Mouse (Mus musculus): ENCODE results near the gene Map1a. TPM values are rescaled to one million over a fixed set of nuclear protein-coding genes. Genes with fewer than 3 reads are reported as not detected.
A peak's percentile ranks its signal among the peaks of the same experiment; 100 is the strongest.

Map1a gene
- total and polyA plus RNA-seq, 2 experiments = under 0.01 to 0.44 TPM

DNA sequence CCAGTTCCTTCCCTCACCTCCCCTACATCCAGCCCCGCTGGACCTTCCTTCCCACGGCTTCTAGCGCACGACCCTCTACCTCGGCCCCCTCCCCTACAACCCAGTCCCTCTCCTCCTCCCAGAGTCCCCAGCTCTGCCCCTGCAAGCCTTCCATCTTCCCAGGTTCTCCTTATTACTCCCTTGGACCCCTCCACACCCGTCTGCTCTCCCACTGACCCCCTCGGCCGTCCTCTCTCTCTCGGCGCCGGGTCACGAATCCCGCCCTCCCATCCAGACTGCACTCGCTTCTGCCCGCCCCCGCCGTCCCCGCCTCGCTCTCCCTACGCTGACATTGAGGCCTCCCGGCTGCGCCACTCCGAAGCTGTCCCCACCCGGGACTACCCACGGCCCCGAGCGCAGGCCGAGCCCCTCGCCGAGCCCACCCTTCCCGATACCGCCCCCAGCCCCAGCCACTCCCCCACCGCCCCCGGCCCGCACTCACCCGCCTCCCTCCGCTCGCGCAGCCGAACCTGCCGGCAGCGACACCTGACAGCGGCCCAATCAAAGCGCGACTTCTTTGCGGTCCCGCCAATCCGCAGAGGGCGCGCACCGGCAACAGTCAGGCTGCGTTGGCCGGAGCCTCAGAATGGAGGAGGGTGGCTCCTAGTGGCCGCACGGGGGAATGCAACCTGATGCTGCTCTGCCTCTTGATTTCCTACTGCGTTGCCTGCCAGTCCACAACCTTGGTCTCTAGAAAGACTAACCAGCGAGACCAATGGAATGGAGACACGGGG, 65.6 kb downstream of the Map1a start, which contains the start of gene Ppip5k1:
TSS of gene Ppip5k1 (minus strand) at position 577 of the 773 bp plus-strand sequence.
- TF ChIP-seq CTCF (IDR thresholded peaks at IDR 0.05; ENCODE audit: low read depth, low read length) (peak; percentile 95), POLR2A (IDR thresholded peaks at IDR 0.05; ENCODE audit: extremely low read depth, insufficient read depth, low read length) (no peak)
- peak within 1 kb of the TSS; percentile 86 for H3K4me3 ChIP-seq (ENCODE audit: insufficient read depth, low read depth, low read length)
- no peaks in the 10 kb centered on the region for H3K36me3 ChIP-seq (ENCODE audit: control insufficient read depth, insufficient read depth, low read length)
- peak; percentile 79 for DNase-seq (ENCODE audit: extremely low read depth, low read depth, low spot score)
- H3K9ac ChIP-seq (ENCODE audit: low read depth, low read length) = peak within 1 kb of the TSS; percentile 80
- WGBS = under 1% methylated on average over 58 of the region's 58 CpGs
- peaks cover 12% of the 10 kb centered on the region for H3K27me3 ChIP-seq (ENCODE audit: control insufficient read depth, insufficient read depth, low read length)
- 0 out of 2 replicates have a peak, but pooled peaks cover 2% of the 10 kb centered on the region for H3K4me1 ChIP-seq (ENCODE audit: control insufficient read depth, insufficient read depth, low read length)
- no peaks in the 10 kb centered on the region for H3K79me2 ChIP-seq (ENCODE audit: control insufficient read depth, insufficient read depth, low read length)
- H3K27ac ChIP-seq (replicated peaks; ENCODE audit: insufficient read depth, low read depth, low read length) = no peak within 1 kb of the TSS

DNA sequence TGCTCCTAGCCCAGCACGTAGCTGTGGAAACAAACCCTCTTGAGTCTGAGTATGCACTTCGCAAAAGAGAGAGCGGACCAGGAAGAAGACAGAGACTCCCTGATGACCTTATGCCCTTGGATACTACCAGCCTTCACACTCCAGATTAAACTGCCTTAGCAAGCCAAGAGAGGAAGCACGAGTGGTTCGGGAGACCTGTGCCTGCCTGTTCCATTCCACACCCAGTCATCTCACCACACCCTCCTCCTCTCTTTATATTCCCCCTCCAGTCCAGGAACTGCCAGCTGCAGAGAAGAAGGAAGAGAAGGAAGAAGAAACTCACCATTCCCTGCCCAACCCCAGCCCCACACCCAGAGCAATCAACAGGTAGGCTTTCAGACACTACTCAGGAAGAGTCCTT, 68.1 kb downstream of the Map1a start, which contains the start of gene Ckmt1:
TSS of gene Ckmt1 (plus strand) at position 221 of the 400 bp plus-strand sequence.
- no peaks in the 10 kb centered on the region for H3K79me2 ChIP-seq (ENCODE audit: control insufficient read depth, insufficient read depth, low read length)
- 0 out of 2 replicates have a peak, but pooled peaks cover 2% of the 10 kb centered on the region for H3K4me1 ChIP-seq (ENCODE audit: control insufficient read depth, insufficient read depth, low read length)
- WGBS = 49% methylated on average over 5 of the region's 5 CpGs
- no peak within 1 kb of the TSS for H3K9ac ChIP-seq (ENCODE audit: low read depth, low read length)
- no peak within 1 kb of the TSS for H3K4me3 ChIP-seq (ENCODE audit: insufficient read depth, low read depth, low read length)
- DNase-seq (ENCODE audit: extremely low read depth, low read depth, low spot score) = no peak
- TF ChIP-seq POLR2A (IDR thresholded peaks at IDR 0.05; ENCODE audit: extremely low read depth, insufficient read depth, low read length) (no peak), CTCF (IDR thresholded peaks at IDR 0.05; ENCODE audit: low read depth, low read length) (no peak)
- no peaks in the 10 kb centered on the region for H3K36me3 ChIP-seq (ENCODE audit: control insufficient read depth, insufficient read depth, low read length)
- H3K27ac ChIP-seq (replicated peaks; ENCODE audit: insufficient read depth, low read depth, low read length) = no peak within 1 kb of the TSS
- H3K27me3 ChIP-seq (ENCODE audit: control insufficient read depth, insufficient read depth, low read length) = peaks cover 14% of the 10 kb centered on the region

DNA sequence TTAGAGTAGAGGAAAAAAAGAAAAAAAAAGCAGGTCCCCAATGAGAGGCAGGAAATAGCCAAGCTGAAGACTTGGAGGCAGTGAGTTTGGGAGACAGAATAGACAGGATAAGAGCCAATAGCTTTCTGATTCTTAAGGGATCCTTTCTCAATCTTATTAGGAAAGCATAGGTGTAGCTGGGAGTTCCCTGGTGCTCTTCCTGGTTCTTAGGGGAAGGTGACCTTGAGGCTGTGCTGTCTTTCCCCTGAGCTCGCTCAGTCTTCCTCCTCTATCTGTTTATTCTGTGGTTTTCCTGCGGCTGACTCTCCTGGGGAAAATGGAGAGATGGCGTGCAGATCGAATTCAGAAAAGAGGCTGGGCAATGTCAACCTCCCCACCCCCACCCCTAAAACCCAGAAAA, 68.6 kb downstream of the Map1a start:
- 0 out of 2 replicates have a peak, but pooled peaks cover 2% of the 10 kb centered on the region for H3K4me1 ChIP-seq (ENCODE audit: control insufficient read depth, insufficient read depth, low read length)
- H3K27me3 ChIP-seq (ENCODE audit: control insufficient read depth, insufficient read depth, low read length) = peaks cover 16% of the 10 kb centered on the region
- no peaks in the 10 kb centered on the region for H3K79me2 ChIP-seq (ENCODE audit: control insufficient read depth, insufficient read depth, low read length)
- DNase-seq (ENCODE audit: extremely low read depth, low read depth, low spot score) = no peak
- no peak overlapping the region for H3K4me3 ChIP-seq (ENCODE audit: insufficient read depth, low read depth, low read length)
- 4% methylated on average over 4 of the region's 4 CpGs for WGBS
- no peak overlapping the region for H3K9ac ChIP-seq (ENCODE audit: low read depth, low read length)
- H3K36me3 ChIP-seq (ENCODE audit: control insufficient read depth, insufficient read depth, low read length) = no peaks in the 10 kb centered on the region
- H3K27ac ChIP-seq (replicated peaks; ENCODE audit: insufficient read depth, low read depth, low read length) = no peak overlapping the region
- no peak for TF ChIP-seq POLR2A (IDR thresholded peaks at IDR 0.05; ENCODE audit: extremely low read depth, insufficient read depth, low read length)

DNA sequence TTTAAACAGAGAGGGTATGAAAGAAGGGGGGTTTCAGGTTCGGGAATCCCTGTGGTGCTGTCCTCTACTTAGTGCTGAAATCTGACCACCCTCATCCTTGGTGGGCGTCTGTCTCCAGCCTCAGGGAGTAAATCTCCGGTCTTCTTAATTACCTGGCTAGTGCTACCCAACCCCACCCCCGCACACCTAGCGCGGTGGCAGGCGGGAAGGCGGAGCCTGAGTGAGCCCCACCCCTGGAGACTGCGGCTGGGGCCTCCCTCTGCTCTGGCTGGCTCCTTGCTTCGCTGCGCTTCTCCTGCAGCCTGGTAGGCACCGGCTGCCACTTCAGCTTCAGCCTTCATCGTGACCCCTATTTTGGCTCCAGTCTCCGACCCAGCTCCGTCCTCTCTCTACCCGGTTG, 69.0 kb downstream of the Map1a start:
- Histone ChIP-seq H3K4me3 (ENCODE audit: insufficient read depth, low read depth, low read length) (no peak overlapping the region), H3K4me1 (ENCODE audit: control insufficient read depth, insufficient read depth, low read length) (0 out of 2 replicates have a peak, but pooled peaks cover 2% of the 10 kb centered on the region), H3K9ac (ENCODE audit: low read depth, low read length) (no peak overlapping the region), H3K36me3 (ENCODE audit: control insufficient read depth, insufficient read depth, low read length) (no peaks in the 10 kb centered on the region), H3K27me3 (ENCODE audit: control insufficient read depth, insufficient read depth, low read length) (peaks cover 16% of the 10 kb centered on the region), H3K79me2 (ENCODE audit: control insufficient read depth, insufficient read depth, low read length) (no peaks in the 10 kb centered on the region), H3K27ac (replicated peaks; ENCODE audit: insufficient read depth, low read depth, low read length) (no peak overlapping the region)
- no peak for DNase-seq (ENCODE audit: extremely low read depth, low read depth, low spot score)
- no peak for TF ChIP-seq CTCF (IDR thresholded peaks at IDR 0.05; ENCODE audit: low read depth, low read length)
- no peak for TF ChIP-seq POLR2A (IDR thresholded peaks at IDR 0.05; ENCODE audit: extremely low read depth, insufficient read depth, low read length)
- under 1% methylated on average over 16 of the region's 16 CpGs for WGBS

DNA sequence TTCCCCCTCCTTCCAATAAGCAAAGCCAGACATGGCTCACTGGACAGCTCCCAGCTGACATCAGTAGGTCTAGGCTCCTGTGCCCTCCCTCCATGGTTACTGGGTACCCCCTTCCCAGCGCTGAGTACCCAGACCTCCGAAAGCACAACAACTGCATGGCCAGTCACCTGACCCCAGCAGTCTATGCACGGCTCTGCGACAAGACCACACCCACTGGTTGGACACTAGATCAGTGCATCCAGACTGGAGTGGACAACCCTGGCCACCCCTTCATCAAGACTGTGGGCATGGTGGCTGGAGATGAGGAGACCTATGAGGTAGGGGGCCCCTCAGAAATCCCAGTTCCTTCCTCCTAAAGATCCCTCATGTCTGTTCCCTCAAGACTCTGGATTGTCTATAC, 70.1 kb downstream of the Map1a start:
- Histone ChIP-seq H3K4me3 (ENCODE audit: insufficient read depth, low read depth, low read length) (no peak overlapping the region), H3K27me3 (ENCODE audit: control insufficient read depth, insufficient read depth, low read length) (peaks cover 16% of the 10 kb centered on the region), H3K9ac (ENCODE audit: low read depth, low read length) (no peak overlapping the region), H3K27ac (replicated peaks; ENCODE audit: insufficient read depth, low read depth, low read length) (no peak overlapping the region), H3K79me2 (ENCODE audit: control insufficient read depth, insufficient read depth, low read length) (no peaks in the 10 kb centered on the region), H3K36me3 (ENCODE audit: control insufficient read depth, insufficient read depth, low read length) (no peaks in the 10 kb centered on the region), H3K4me1 (ENCODE audit: control insufficient read depth, insufficient read depth, low read length) (no peaks in the 10 kb centered on the region)
- DNase-seq (ENCODE audit: extremely low read depth, low read depth, low spot score) = no peak
- TF ChIP-seq POLR2A (IDR thresholded peaks at IDR 0.05; ENCODE audit: extremely low read depth, insufficient read depth, low read length) = no peak
- TF ChIP-seq CTCF (IDR thresholded peaks at IDR 0.05; ENCODE audit: low read depth, low read length) = no peak
- WGBS = 43% methylated on average over 4 of the region's 4 CpGs

Other genes starting within 250 kb of the Map1a start
- not detected in 2 replicates for gene Tgm5, start 203.8 kb upstream of the Map1a start, total RNA-seq (2014; rRNA removed)
- not detected in 2 replicates for gene Tgm5, start 203.8 kb upstream of the Map1a start, polyA plus RNA-seq (2012; rRNA removed)
- gene Tgm7, start 179.8 kb upstream of the Map1a start, total RNA-seq (2014; rRNA removed) = 0.09 TPM in 1 of 2 replicates, not detected in the other
- gene Tgm7, start 179.8 kb upstream of the Map1a start, polyA plus RNA-seq (2012; rRNA removed) = 0.05 TPM in 1 of 2 replicates, not detected in the other
- 10.0 and 12.6 TPM in 2 replicates for gene Adal, start 149.2 kb upstream of the Map1a start, total RNA-seq (2014; rRNA removed)
- 7.1 and 8.0 TPM in 2 replicates for gene Adal, start 149.2 kb upstream of the Map1a start, polyA plus RNA-seq (2012; rRNA removed)
- gene Lcmt2, start 148.9 kb upstream of the Map1a start, total RNA-seq (2014; rRNA removed) = 5.2 and 6.5 TPM in 2 replicates
- 9.1 and 9.9 TPM in 2 replicates for gene Lcmt2, start 148.9 kb upstream of the Map1a start, polyA plus RNA-seq (2012; rRNA removed)
- gene Tubgcp4, start 118.9 kb upstream of the Map1a start, total RNA-seq (2014; rRNA removed) = 15.9 and 16.8 TPM in 2 replicates
- gene Tubgcp4, start 118.9 kb upstream of the Map1a start, polyA plus RNA-seq (2012; rRNA removed) = 19.1 and 20.2 TPM in 2 replicates
- gene Zscan29, start 118.5 kb upstream of the Map1a start, total RNA-seq (2014; rRNA removed) = 5.4 and 5.9 TPM in 2 replicates
- 2.0 and 2.8 TPM in 2 replicates for gene Zscan29, start 118.5 kb upstream of the Map1a start, polyA plus RNA-seq (2012; rRNA removed)
- 9.1 and 9.5 TPM in 2 replicates for gene Trp53bp1, start 18.2 kb upstream of the Map1a start, total RNA-seq (2014; rRNA removed)
- gene Trp53bp1, start 18.2 kb upstream of the Map1a start, polyA plus RNA-seq (2012; rRNA removed) = 5.7 and 6.8 TPM in 2 replicates
- gene Ppip5k1, start 65.8 kb downstream of the Map1a start, total RNA-seq (2014; rRNA removed) = 2.4 and 2.6 TPM in 2 replicates
- gene Ppip5k1, start 65.8 kb downstream of the Map1a start, polyA plus RNA-seq (2012; rRNA removed) = 3.6 and 4.3 TPM in 2 replicates
- 2.0 TPM in 1 of 2 replicates, not detected in the other for gene Ckmt1, start 68.1 kb downstream of the Map1a start, total RNA-seq (2014; rRNA removed)
- 0.73 and 1.2 TPM in 2 replicates for gene Ckmt1, start 68.1 kb downstream of the Map1a start, polyA plus RNA-seq (2012; rRNA removed)
- gene Strc, start 97.6 kb downstream of the Map1a start, total RNA-seq (2014; rRNA removed) = not detected in 2 replicates
- not detected in 2 replicates for gene Strc, start 97.6 kb downstream of the Map1a start, polyA plus RNA-seq (2012; rRNA removed)
- 193 and 226 TPM in 2 replicates for gene Pdia3, start 124.2 kb downstream of the Map1a start, total RNA-seq (2014; rRNA removed)
- 412 and 434 TPM in 2 replicates for gene Pdia3, start 124.2 kb downstream of the Map1a start, polyA plus RNA-seq (2012; rRNA removed)
- 1.3 and 2.9 TPM in 2 replicates for gene Catsper2, start 124.2 kb downstream of the Map1a start, total RNA-seq (2014; rRNA removed)
- gene Catsper2, start 124.2 kb downstream of the Map1a start, polyA plus RNA-seq (2012; rRNA removed) = 1.3 and 2.5 TPM in 2 replicates
- gene Ell3, start 154.7 kb downstream of the Map1a start, total RNA-seq (2014; rRNA removed) = 3.2 and 6.0 TPM in 2 replicates
- 1.9 and 2.2 TPM in 2 replicates for gene Ell3, start 154.7 kb downstream of the Map1a start, polyA plus RNA-seq (2012; rRNA removed)
- gene Serf2, start 159.6 kb downstream of the Map1a start, total RNA-seq (2014; rRNA removed) = 56.6 and 81.7 TPM in 2 replicates
- 200 and 211 TPM in 2 replicates for gene Serf2, start 159.6 kb downstream of the Map1a start, polyA plus RNA-seq (2012; rRNA removed)
- gene Hypk, start 163.7 kb downstream of the Map1a start, total RNA-seq (2014; rRNA removed) = 21.1 and 27.4 TPM in 2 replicates
- 3.5 and 4.8 TPM in 2 replicates for gene Hypk, start 163.7 kb downstream of the Map1a start, polyA plus RNA-seq (2012; rRNA removed)
- not detected in 2 replicates for gene Serinc4, start 167.2 kb downstream of the Map1a start, total RNA-seq (2014; rRNA removed)
- 0.11 TPM in 2 replicates for gene Serinc4, start 167.2 kb downstream of the Map1a start, polyA plus RNA-seq (2012; rRNA removed)
- gene Mfap1b, start 184.5 kb downstream of the Map1a start, total RNA-seq (2014; rRNA removed) = 7.4 and 9.0 TPM in 2 replicates
- 1.4 and 1.7 TPM in 2 replicates for gene Mfap1b, start 184.5 kb downstream of the Map1a start, polyA plus RNA-seq (2012; rRNA removed)
- 6.6 and 9.7 TPM in 2 replicates for gene Mfap1a, start 217.1 kb downstream of the Map1a start, total RNA-seq (2014; rRNA removed)
- gene Mfap1a, start 217.1 kb downstream of the Map1a start, polyA plus RNA-seq (2012; rRNA removed) = 1.2 TPM in 2 replicates
- 1.5 and 2.1 TPM in 2 replicates for gene Wdr76, start 217.1 kb downstream of the Map1a start, total RNA-seq (2014; rRNA removed)
- 0.70 and 1.2 TPM in 2 replicates for gene Wdr76, start 217.1 kb downstream of the Map1a start, polyA plus RNA-seq (2012; rRNA removed)

All from liver, adult 2 months (tissue).